Mouse (Mus musculus): Measurements from ENCODE around the gene Hivep3.
A peak's percentile ranks its signal among the peaks of the same experiment; 100 is the strongest.

Hivep3 gene

GRCm38 (mm10) chr4:119911071-119911904 lies 177.7 kb downstream of the Hivep3 start:
- peak; percentile 53 for DNase-seq

GRCm38 (mm10) chr4:119912216-119912615 lies 178.6 kb downstream of the Hivep3 start:
- no peak for DNase-seq

- DNase-seq: no peak
Observed at GRCm38 (mm10) chr4:119914194-119914593, 180.6 kb downstream of the Hivep3 start.

- DNase-seq: no peak
Observed at GRCm38 (mm10) chr4:119915069-119915468, 181.5 kb downstream of the Hivep3 start.

- DNase-seq: no peak
Observed at GRCm38 (mm10) chr4:119917502-119917901, 183.9 kb downstream of the Hivep3 start.

GRCm38 (mm10) chr4:119919349-119919748 lies 185.8 kb downstream of the Hivep3 start:
- no peak for DNase-seq

GRCm38 (mm10) chr4:119921022-119921717 lies 187.6 kb downstream of the Hivep3 start:
- DNase-seq: no peak

GRCm38 (mm10) chr4:119921723-119922266 lies 188.2 kb downstream of the Hivep3 start:
- no peak for DNase-seq

GRCm38 (mm10) chr4:119922945-119923344 lies 189.4 kb downstream of the Hivep3 start:
- no peak for DNase-seq

GRCm38 (mm10) chr4:119923410-119923809 lies 189.8 kb downstream of the Hivep3 start:
- DNase-seq: no peak

GRCm38 (mm10) chr4:119925052-119925451 lies 191.5 kb downstream of the Hivep3 start:
- DNase-seq: no peak

GRCm38 (mm10) chr4:119931923-119932322 lies 198.3 kb downstream of the Hivep3 start:
- peak; percentile 72 for DNase-seq

- no peak for DNase-seq
Observed at GRCm38 (mm10) chr4:119932549-119933257, 199.1 kb downstream of the Hivep3 start.

GRCm38 (mm10) chr4:119934901-119935300 lies 201.3 kb downstream of the Hivep3 start:
- no peak for DNase-seq

GRCm38 (mm10) chr4:119937876-119938275 lies 204.3 kb downstream of the Hivep3 start:
- peak; percentile 53 for DNase-seq

- no peak for DNase-seq
Observed at GRCm38 (mm10) chr4:119938518-119938917, 204.9 kb downstream of the Hivep3 start.

GRCm38 (mm10) chr4:119939786-119940185 lies 206.2 kb downstream of the Hivep3 start:
- peak; percentile 57 for DNase-seq

GRCm38 (mm10) chr4:119946224-119946887 lies 212.8 kb downstream of the Hivep3 start:
- no peak for DNase-seq

GRCm38 (mm10) chr4:119947232-119948162 lies 213.9 kb downstream of the Hivep3 start:
- DNase-seq: no peak

GRCm38 (mm10) chr4:119948406-119948805 lies 214.8 kb downstream of the Hivep3 start:
- DNase-seq: no peak

- DNase-seq: no peak
Observed at GRCm38 (mm10) chr4:119948922-119949614, 215.5 kb downstream of the Hivep3 start.

All from cerebellum, adult 11 months (tissue).